Mouse (Mus musculus): Measurements from ENCODE around the gene Timm22. TPM values are rescaled to one million over a fixed set of nuclear protein-coding genes. Genes with fewer than 3 reads are reported as not detected.

Timm22 gene
- total RNA-seq, 2 experiments from 2014 or later = 29.0 to 45.0 TPM

- intact Hi-C loops (cut with DNase I) = no loop called here
Observed at GRCm38 (mm10) chr11:76449520-76450201, 42.9 kb downstream of the Timm22 start.

GRCm38 (mm10) chr11:76450202-76450561 is 43.4 kb downstream of the Timm22 start:
- H3K27ac ChIP-seq = peak overlapping the region; percentile 67

More at GRCm38 (mm10) chr11:76449520-76450201, 42.9 kb downstream of the Timm22 start:
- H3K27ac ChIP-seq = peak overlapping the region; percentile 67
- TF ChIP-seq CTCF (IDR thresholded peaks at IDR 0.05) = no peak
- DNase-seq = peak; percentile 78
- no peak overlapping the region for H3K4me3 ChIP-seq

GRCm38 (mm10) chr11:76454492-76454891 is 47.7 kb downstream of the Timm22 start:
- Histone ChIP-seq H3K27ac (no peak overlapping the region), H3K4me3 (no peak overlapping the region)
- intact Hi-C loops (cut with DNase I) = loop anchor here (2.0 kb wide), 4 partner anchors 22 to 202 kb away; no protein-coding TSS in a partner anchor
- TF ChIP-seq CTCF (IDR thresholded peaks at IDR 0.05) = peak; percentile 96
- peak; percentile 88 for DNase-seq

More at GRCm38 (mm10) chr11:76450202-76450561, 43.4 kb downstream of the Timm22 start:
- no peak for DNase-seq
- no peak overlapping the region for H3K4me3 ChIP-seq
- TF ChIP-seq CTCF (IDR thresholded peaks at IDR 0.05) = no peak
- intact Hi-C loops (cut with DNase I) = no loop called here

- TF ChIP-seq CTCF (IDR thresholded peaks at IDR 0.05) = no peak; the same call in 1 of the 2 replicates
- intact Hi-C loops (cut with DNase I) = loop anchor here (2.0 kb wide), 1 partner anchor 41 kb away; no protein-coding TSS in a partner anchor
- DNase-seq = peak; percentile 88
- no peak overlapping the region for H3K4me3 ChIP-seq
- no peak overlapping the region for H3K27ac ChIP-seq
Observed at GRCm38 (mm10) chr11:76456233-76456632, 49.5 kb downstream of the Timm22 start.

GRCm38 (mm10) chr11:76456897-76457296 is 50.1 kb downstream of the Timm22 start:
- Histone ChIP-seq H3K4me3 (no peak overlapping the region), H3K27ac (no peak overlapping the region)
- intact Hi-C loops (cut with DNase I) = loop anchor here (2.0 kb wide), 1 partner anchor 40 kb away; no protein-coding TSS in a partner anchor
- TF ChIP-seq CTCF (IDR thresholded peaks at IDR 0.05) = no peak
- DNase-seq = no peak

- Histone ChIP-seq H3K27ac (no peak overlapping the region), H3K4me3 (no peak overlapping the region)
- DNase-seq = no peak
- intact Hi-C loops (cut with DNase I) = no loop called here
- no peak for TF ChIP-seq CTCF (IDR thresholded peaks at IDR 0.05)
Observed at GRCm38 (mm10) chr11:76458730-76459129, 52.0 kb downstream of the Timm22 start.

- no peak overlapping the region for H3K4me3 ChIP-seq
- DNase-seq = peak; percentile 3
- no peak for TF ChIP-seq CTCF (IDR thresholded peaks at IDR 0.05)
- intact Hi-C loops (cut with DNase I) = no loop called here
- H3K27ac ChIP-seq = no peak overlapping the region
Observed at GRCm38 (mm10) chr11:76459489-76459888, 52.7 kb downstream of the Timm22 start.

- Histone ChIP-seq H3K27ac (no peak overlapping the region), H3K4me3 (no peak overlapping the region)
- intact Hi-C loops (cut with DNase I) = no loop called here
- peak; percentile 2 for DNase-seq
- no peak for TF ChIP-seq CTCF (IDR thresholded peaks at IDR 0.05)
Observed at GRCm38 (mm10) chr11:76461201-76461600, 54.4 kb downstream of the Timm22 start.

GRCm38 (mm10) chr11:76461696-76462095 is 54.9 kb downstream of the Timm22 start:
- Histone ChIP-seq H3K27ac (no peak overlapping the region), H3K4me3 (no peak overlapping the region)
- intact Hi-C loops (cut with DNase I) = no loop called here
- no peak for DNase-seq
- no peak for TF ChIP-seq CTCF (IDR thresholded peaks at IDR 0.05)

- TF ChIP-seq CTCF (IDR thresholded peaks at IDR 0.05) = no peak
- intact Hi-C loops (cut with DNase I) = no loop called here
- Histone ChIP-seq H3K4me3 (no peak overlapping the region), H3K27ac (no peak overlapping the region)
- peak; percentile 16 for DNase-seq
Observed at GRCm38 (mm10) chr11:76465879-76466278, 59.1 kb downstream of the Timm22 start.

Other genes starting within 250 kb of the Timm22 start
- 10 to 100 TPM; 22.0 to 22.1 TPM for gene Vps53, start 227.3 kb upstream of the Timm22 start, total RNA-seq (2021)
- 1 to 10 TPM; 1.4 to 2.0 TPM for gene Fam57a, start 227.3 kb upstream of the Timm22 start, total RNA-seq (2021)
- not detected for gene Dbil5, start 189.3 kb upstream of the Timm22 start, total RNA-seq (2021)
- gene Gemin4, start 189.3 kb upstream of the Timm22 start, total RNA-seq (2021) = 1 to 10 TPM; 3.0 to 3.9 TPM
- 10 to 100 TPM; 11.3 to 16.2 TPM for gene Mrm3, start 163.2 kb upstream of the Timm22 start, total RNA-seq (2021)
- 10 to 100 TPM; 21.9 to 24.2 TPM for gene Glod4, start 163.2 kb upstream of the Timm22 start, total RNA-seq (2021)
- 10 to 100 TPM; 42.0 to 49.3 TPM for gene Nxn, start 7.8 kb upstream of the Timm22 start, total RNA-seq (2021)
- 10 to 100 TPM; 10.2 to 19.2 TPM for gene Abr, start 215.4 kb downstream of the Timm22 start, total RNA-seq (2021)

Measured in gastrocnemius, adult 2 months (tissue).